In the genomic region with DNA sequence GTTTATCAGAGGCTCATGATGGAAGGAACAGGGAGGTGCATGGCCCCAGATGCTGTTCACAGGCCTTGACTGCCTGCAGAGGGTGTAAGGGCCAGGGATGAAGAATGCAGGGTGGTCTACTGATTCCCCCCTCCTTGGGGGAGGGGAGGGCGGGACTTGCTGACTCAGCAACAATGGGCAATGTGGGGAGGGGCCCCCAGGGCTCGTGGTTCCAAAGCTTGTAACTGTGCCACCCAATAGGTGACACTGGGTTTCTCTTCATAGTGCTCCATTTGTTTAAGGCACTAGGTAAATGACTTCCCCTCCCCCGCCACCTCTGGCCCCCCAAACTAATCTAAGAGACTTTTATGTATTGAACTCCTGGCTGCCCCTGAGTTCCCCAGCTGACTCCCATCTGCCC, we compare ENCODE assay signal across 7 mouse cellular contexts. TPM values are rescaled to one million over a fixed set of nuclear protein-coding genes. Genes with fewer than 3 reads are reported as not detected.
DNase-seq lines count a peak whose midpoint lies in the region; ATAC-seq lines count a peak whose summit lies in the region.

No protein-coding gene starts in this region.

- H3K4me3 ChIP-seq in neural tube, embryonic 11.5 days (ENCODE audit: low read depth, low read length), result peak overlapping the region; percentile 76
- peak overlapping the region; percentile 82 for H3K4me3 ChIP-seq in forebrain, embryonic 13.5 days
- peak overlapping the region; percentile 73; the same call in 1 of the 2 replicates for H3K4me3 ChIP-seq in limb, embryonic 11.5 days (ENCODE audit: low read depth, low read length)
- peak overlapping the region; percentile 76 for H3K4me3 ChIP-seq in stomach, embryonic 14.5 days (ENCODE audit: low read depth, low read length)

- H3K27me3 ChIP-seq in neural tube, embryonic 11.5 days (ENCODE audit: control insufficient read depth, insufficient read depth, low read length), result peaks cover 3% of the 10 kb centered on the region; the same call in 1 of the 2 replicates
- H3K27me3 ChIP-seq in forebrain, embryonic 13.5 days, result peaks cover 13% of the 10 kb centered on the region; the same call in 1 of the 2 replicates
- 0 out of 2 replicates have a peak, but pooled peaks cover 3% of the 10 kb centered on the region for H3K27me3 ChIP-seq in limb, embryonic 11.5 days (ENCODE audit: control insufficient read depth, insufficient read depth, low read length)
- no peaks in the 10 kb centered on the region for H3K27me3 ChIP-seq in stomach, embryonic 14.5 days (ENCODE audit: control insufficient read depth, insufficient read depth, low read length)

- H3K4me1 ChIP-seq in neural tube, embryonic 11.5 days (ENCODE audit: control insufficient read depth, insufficient read depth, low read length), result peaks cover 36% of the 10 kb centered on the region
- H3K4me1 ChIP-seq in forebrain, embryonic 13.5 days, result peaks cover 60% of the 10 kb centered on the region
- peaks cover 28% of the 10 kb centered on the region for H3K4me1 ChIP-seq in limb, embryonic 11.5 days (ENCODE audit: control insufficient read depth, insufficient read depth, low read length)
- H3K4me1 ChIP-seq in stomach, embryonic 14.5 days (ENCODE audit: control insufficient read depth, insufficient read depth, low read length), result peaks cover 33% of the 10 kb centered on the region; the same call in 1 of the 2 replicates

- peak overlapping the region; percentile 46 for H3K9ac ChIP-seq in neural tube, embryonic 11.5 days (ENCODE audit: low read length)
- H3K9ac ChIP-seq in forebrain, embryonic 13.5 days, result peak overlapping the region; percentile 85
- H3K9ac ChIP-seq in limb, embryonic 11.5 days (ENCODE audit: low read length), result no peak overlapping the region
- H3K9ac ChIP-seq in stomach, embryonic 14.5 days (replicated peaks; ENCODE audit: low read depth, low read length), result peak overlapping the region; percentile 79; the same call in 1 of the 2 replicates

- H3K4me2 ChIP-seq in neural tube, embryonic 11.5 days (ENCODE audit: low read depth), result peak overlapping the region; percentile 98
- H3K4me2 ChIP-seq in forebrain, embryonic 13.5 days, result peak overlapping the region; percentile 98
- peak overlapping the region; percentile 96 for H3K4me2 ChIP-seq in limb, embryonic 11.5 days (ENCODE audit: low read depth, severe bottlenecking)
- peak overlapping the region; percentile 91 for H3K4me2 ChIP-seq in stomach, embryonic 14.5 days (replicated peaks; ENCODE audit: low read depth, low read length)

- no peak for DNase-seq in neural tube, embryonic 11.5 days (ENCODE audit: low spot score)
- no peak for DNase-seq in neural tube, embryonic 10.5 days (ENCODE audit: extremely low spot score, low spot score)
- no peak for DNase-seq in limb, embryonic 11.5 days (ENCODE audit: low spot score)
- DNase-seq in adrenal gland, postnatal 36 days, result no peak

- H3K9me3 ChIP-seq in neural tube, embryonic 11.5 days (ENCODE audit: control insufficient read depth, low read length), result no peaks in the 10 kb centered on the region
- H3K9me3 ChIP-seq in forebrain, embryonic 13.5 days (replicated peaks), result no peaks in the 10 kb centered on the region
- H3K9me3 ChIP-seq in limb, embryonic 11.5 days (ENCODE audit: control insufficient read depth, low read length), result no peaks in the 10 kb centered on the region
- no peaks in the 10 kb centered on the region for H3K9me3 ChIP-seq in stomach, embryonic 14.5 days (ENCODE audit: control insufficient read depth, low read depth, low read length)

- H3K36me3 ChIP-seq in neural tube, embryonic 11.5 days (ENCODE audit: control insufficient read depth, insufficient read depth, low read length), result no peaks in the 10 kb centered on the region
- 0 out of 2 replicates have a peak, but pooled peaks cover 5% of the 10 kb centered on the region for H3K36me3 ChIP-seq in forebrain, embryonic 13.5 days (ENCODE audit: poor library complexity, severe bottlenecking)
- H3K36me3 ChIP-seq in limb, embryonic 11.5 days (ENCODE audit: control insufficient read depth, insufficient read depth, low read length), result no peaks in the 10 kb centered on the region
- H3K36me3 ChIP-seq in stomach, embryonic 14.5 days (ENCODE audit: control insufficient read depth, insufficient read depth, low read length), result peaks cover 2% of the 10 kb centered on the region; the same call in 1 of the 2 replicates

- 59% methylated on average over 3 of the region's 3 CpGs for WGBS in neural tube, embryonic 11.5 days
- 39% methylated on average over 3 of the region's 3 CpGs for WGBS in forebrain, embryonic 13.5 days
- WGBS in limb, embryonic 11.5 days, result 59% methylated on average over 3 of the region's 3 CpGs
- 54% methylated on average over 3 of the region's 3 CpGs for WGBS in stomach, embryonic 14.5 days

- H3K27ac ChIP-seq in neural tube, embryonic 11.5 days (ENCODE audit: low read depth, low read length), result no peak overlapping the region
- H3K27ac ChIP-seq in forebrain, embryonic 13.5 days, result no peak overlapping the region
- H3K27ac ChIP-seq in limb, embryonic 11.5 days (replicated peaks; ENCODE audit: low read depth, low read length), result no peak overlapping the region
- no peak overlapping the region for H3K27ac ChIP-seq in stomach, embryonic 14.5 days (ENCODE audit: low read length)

- no peak for ATAC-seq in neural tube, embryonic 11.5 days (ENCODE audit: insufficient read depth, low FRiP score, low TSS enrichment)
- no peak for ATAC-seq in forebrain, embryonic 13.5 days
- no peak for ATAC-seq in limb, embryonic 11.5 days (ENCODE audit: insufficient number of reproducible peaks, low FRiP score, low TSS enrichment, low read depth)
- ATAC-seq in stomach, embryonic 14.5 days (ENCODE audit: insufficient number of reproducible peaks, insufficient read depth, low FRiP score, low read depth), result no peak
- ATAC-seq in granulocyte monocyte progenitor cell, adult 5-6 weeks (replicated peaks; ENCODE audit: poor library complexity, severe bottlenecking), result no peak

RNA-seq across cellular contexts. Expression of gene Hs6st1, which starts 2.5 kb away (rescaled TPM):
- polyA plus RNA-seq in neural tube, embryonic 11.5 days (2014; fragmentation: Nextera tagmentation; extraction: Ambion mirVana), result 25.2 and 27.7 TPM in 2 replicates
- 5.2 and 5.4 TPM in 2 replicates for polyA plus RNA-seq in forebrain, embryonic 13.5 days (2015; fragmentation: Nextera tagmentation; extraction: Ambion mirVana)
- polyA plus RNA-seq in limb, embryonic 11.5 days (2014; fragmentation: Nextera tagmentation; extraction: Ambion mirVana), result 8.4 and 9.7 TPM in 2 replicates
- 8.0 and 8.5 TPM in 2 replicates for polyA plus RNA-seq in stomach, embryonic 14.5 days (2014; fragmentation: Nextera tagmentation; extraction: Ambion mirVana)
- total RNA-seq in granulocyte monocyte progenitor cell, adult 5-6 weeks (2014; fragmentation: Nextera tagmentation), result 10.3 and 11.5 TPM in 2 replicates
- 6.5 and 8.9 TPM in 2 replicates for total RNA-seq in granulocyte monocyte progenitor cell, adult 5-6 weeks (2017)
- 100 to 1,000 TPM in 1 of 2 experiments, 10 to 100 TPM in 1; 63.7 to 140 TPM for total RNA-seq in adrenal gland, postnatal 36 days (2021)
